Mouse (Mus musculus): Measurements from ENCODE around the gene Mfap5. TPM values are rescaled to one million over a fixed set of nuclear protein-coding genes. Genes with fewer than 3 reads are reported as not detected.
"Not testable (repeated sequence)": the region's sequence is repeated elsewhere in the genome, so short reads cannot be mapped to it uniquely, and the experiment has no call there.

Gene Mfap5
- total and polyA plus RNA-seq, 3 experiments: 20.5 to 113 (median 22.4) TPM

DNA sequence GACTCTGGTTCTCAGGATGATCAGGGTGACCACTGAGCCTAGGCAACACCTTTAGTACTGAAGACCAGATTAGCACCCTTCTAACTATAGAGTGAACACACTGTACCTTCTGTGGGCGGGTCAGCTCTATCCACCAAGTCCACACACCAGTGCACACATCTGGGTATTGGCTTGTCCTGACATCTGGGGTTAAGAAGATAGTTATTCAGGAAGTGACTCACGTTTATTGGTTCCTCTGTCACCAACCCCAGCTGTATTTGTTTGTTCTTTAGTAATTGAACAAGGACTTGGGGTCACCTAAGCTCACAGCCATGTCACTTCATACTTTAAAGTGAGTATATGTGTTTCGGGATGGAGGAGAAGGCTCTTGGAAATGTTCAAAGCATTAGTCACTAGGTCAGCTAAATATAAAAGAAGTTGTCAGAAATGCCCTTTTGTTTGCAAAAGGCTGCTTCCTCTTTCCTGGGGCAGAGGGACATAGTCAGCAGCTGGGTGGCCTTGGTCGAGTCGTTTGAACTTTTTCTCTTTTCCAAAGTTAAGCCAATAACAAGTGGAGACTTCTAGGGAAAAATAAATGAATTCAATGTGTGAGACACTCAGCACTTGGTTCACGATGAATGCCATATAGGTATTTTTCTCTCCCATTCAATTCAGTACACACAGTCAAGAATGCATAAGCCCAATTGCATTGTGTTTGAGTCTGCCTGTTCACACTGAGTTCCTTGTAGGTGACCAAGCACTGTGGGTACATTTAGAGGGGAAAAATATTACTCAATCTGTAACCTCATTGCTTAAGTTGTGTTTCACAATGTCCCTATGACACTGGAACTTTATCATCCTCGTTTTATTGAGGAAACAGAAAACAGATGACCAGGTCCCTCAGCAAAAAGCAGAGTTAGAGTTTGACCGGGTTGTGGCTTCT lies 65.3 kb downstream of the Mfap5 start:
- intact Hi-C loops (cut with DNase I): no loop called here
- H3K27ac ChIP-seq: no peak overlapping the region
- no peaks in the 10 kb centered on the region for H3K36me3 ChIP-seq (ENCODE audit: control insufficient read depth, insufficient read depth, low read length)
- TF ChIP-seq POLR2A (IDR thresholded peaks at IDR 0.05; ENCODE audit: insufficient read depth, low read depth, low read length) (no peak), EP300 (IDR thresholded peaks at IDR 0.05; ENCODE audit: insufficient read depth, low read depth, low read length) (no peak), CTCF (IDR thresholded peaks at IDR 0.05) (no peak)
- 0 out of 2 replicates have a peak, but pooled peaks cover 2% of the 10 kb centered on the region for H3K27me3 ChIP-seq (ENCODE audit: control insufficient read depth, insufficient read depth, low read length)
- 47% methylated on average over 8 of the region's 8 CpGs for WGBS
- H3K9ac ChIP-seq (ENCODE audit: low read depth, low read length): no peak overlapping the region
- no peaks in the 10 kb centered on the region for H3K79me2 ChIP-seq (replicated peaks; ENCODE audit: control insufficient read depth, insufficient read depth, low read length)
- no peak for DNase-seq
- H3K4me3 ChIP-seq: no peak overlapping the region
- H3K4me1 ChIP-seq (ENCODE audit: control insufficient read depth, insufficient read depth, low read length): no peaks in the 10 kb centered on the region; the same call in 1 of the 2 replicates

GRCm38 (mm10) chr6:122571617-122571959 lies 65.9 kb downstream of the Mfap5 start:
- DNase-seq: no peak
- TF ChIP-seq EP300 (IDR thresholded peaks at IDR 0.05; ENCODE audit: insufficient read depth, low read depth, low read length) (no peak), POLR2A (IDR thresholded peaks at IDR 0.05; ENCODE audit: insufficient read depth, low read depth, low read length) (no peak), CTCF (IDR thresholded peaks at IDR 0.05) (no peak)
- Histone ChIP-seq H3K4me1 (ENCODE audit: control insufficient read depth, insufficient read depth, low read length) (no peaks in the 10 kb centered on the region; the same call in 1 of the 2 replicates), H3K27me3 (ENCODE audit: control insufficient read depth, insufficient read depth, low read length) (0 out of 2 replicates have a peak, but pooled peaks cover 2% of the 10 kb centered on the region), H3K27ac (no peak overlapping the region), H3K4me3 (no peak overlapping the region), H3K9ac (ENCODE audit: low read depth, low read length) (no peak overlapping the region), H3K36me3 (ENCODE audit: control insufficient read depth, insufficient read depth, low read length) (no peaks in the 10 kb centered on the region), H3K79me2 (replicated peaks; ENCODE audit: control insufficient read depth, insufficient read depth, low read length) (no peaks in the 10 kb centered on the region)
- intact Hi-C loops (cut with DNase I): no loop called here
- WGBS: 31% methylated on average over 3 of the region's 3 CpGs

DNA sequence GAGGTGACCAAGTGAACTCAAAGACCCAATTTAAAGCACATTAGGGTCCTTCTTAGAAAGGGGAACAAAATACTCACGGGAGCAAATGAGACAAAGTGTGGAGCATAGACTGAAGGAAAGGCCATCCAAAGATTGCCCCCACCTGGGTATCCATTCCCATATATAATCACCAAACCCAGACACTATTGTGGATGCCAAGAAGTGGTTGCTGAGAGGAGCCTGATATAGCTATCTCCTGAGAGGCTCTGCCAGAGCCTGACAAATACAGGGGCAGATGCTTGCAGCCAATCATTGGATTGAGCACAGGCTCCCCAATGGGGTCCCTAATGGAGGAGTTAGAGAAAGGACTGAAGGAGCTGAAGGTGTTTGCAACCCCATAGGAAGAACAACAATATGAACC lies 69.4 kb downstream of the Mfap5 start:
- WGBS: 93% methylated on average over 1 of the region's 1 CpGs
- DNase-seq; intact Hi-C loops (cut with DNase I): not testable (repeated sequence)

DNA sequence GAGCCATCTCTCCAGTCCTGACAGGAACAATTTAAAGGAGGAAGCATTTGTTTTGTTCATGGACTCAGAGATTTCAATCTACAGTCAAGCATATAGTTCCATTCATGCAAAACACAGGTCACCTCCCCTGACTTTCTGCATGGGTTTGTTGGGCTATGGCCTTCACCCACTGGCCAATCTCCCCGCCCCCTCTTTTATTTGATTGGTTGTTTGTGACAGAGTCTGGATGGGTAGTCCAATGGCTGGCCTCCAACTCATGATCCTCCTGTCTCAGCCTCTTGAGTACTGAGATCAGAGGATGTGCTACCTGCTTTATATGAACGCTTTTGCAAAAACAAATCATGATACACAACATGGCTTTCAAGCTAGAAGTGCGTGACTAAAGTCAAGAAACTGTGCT lies 71.4 kb downstream of the Mfap5 start:
- no peaks in the 10 kb centered on the region for H3K4me1 ChIP-seq (ENCODE audit: control insufficient read depth, insufficient read depth, low read length)
- DNase-seq: no peak
- H3K36me3 ChIP-seq (ENCODE audit: control insufficient read depth, insufficient read depth, low read length): no peaks in the 10 kb centered on the region
- intact Hi-C loops (cut with DNase I): no loop called here
- no peak overlapping the region for H3K27ac ChIP-seq
- no peak overlapping the region for H3K9ac ChIP-seq (ENCODE audit: low read depth, low read length)
- no peak for TF ChIP-seq POLR2A (IDR thresholded peaks at IDR 0.05; ENCODE audit: insufficient read depth, low read depth, low read length)
- no peak for TF ChIP-seq CTCF (IDR thresholded peaks at IDR 0.05)
- TF ChIP-seq EP300 (IDR thresholded peaks at IDR 0.05; ENCODE audit: insufficient read depth, low read depth, low read length): no peak
- H3K79me2 ChIP-seq (replicated peaks; ENCODE audit: control insufficient read depth, insufficient read depth, low read length): no peaks in the 10 kb centered on the region
- H3K27me3 ChIP-seq (ENCODE audit: control insufficient read depth, insufficient read depth, low read length): no peaks in the 10 kb centered on the region
- 91% methylated on average over 3 of the region's 3 CpGs for WGBS
- no peak overlapping the region for H3K4me3 ChIP-seq

More for the DNA sequence above, 69.4 kb downstream of the Mfap5 start:
- H3K79me2 ChIP-seq (replicated peaks; ENCODE audit: control insufficient read depth, insufficient read depth, low read length); H3K4me1 ChIP-seq (ENCODE audit: control insufficient read depth, insufficient read depth, low read length); H3K27me3 ChIP-seq (ENCODE audit: control insufficient read depth, insufficient read depth, low read length); H3K4me3 ChIP-seq; H3K36me3 ChIP-seq (ENCODE audit: control insufficient read depth, insufficient read depth, low read length); H3K27ac ChIP-seq; H3K9ac ChIP-seq (ENCODE audit: low read depth, low read length): not testable (repeated sequence)

Other genes starting within 250 kb of the Mfap5 start
- gene Klrg1, start 223.0 kb upstream of the Mfap5 start, total RNA-seq (2021): not detected
- 0.31 TPM in 1 of 2 replicates, not detected in the other for gene Klrg1, start 223.0 kb upstream of the Mfap5 start, polyA plus RNA-seq (2012; rRNA removed)
- gene M6pr, start 197.1 kb upstream of the Mfap5 start, total RNA-seq (2021): 10 to 100 TPM; 39.8 to 43.2 TPM
- 27.6 and 49.3 TPM in 2 replicates for gene M6pr, start 197.1 kb upstream of the Mfap5 start, polyA plus RNA-seq (2012; rRNA removed)
- gene Phc1, start 165.3 kb upstream of the Mfap5 start, total RNA-seq (2021): 10 to 100 TPM; 17.3 to 22.2 TPM
- gene Phc1, start 165.3 kb upstream of the Mfap5 start, polyA plus RNA-seq (2012; rRNA removed): 11.9 and 13.4 TPM in 2 replicates
- not detected for gene Rimklb, start 7.1 kb upstream of the Mfap5 start, total RNA-seq (2021)
- gene Rimklb, start 7.1 kb upstream of the Mfap5 start, polyA plus RNA-seq (2012; rRNA removed): 0.04 and 0.12 TPM in 2 replicates
- gene Aicda, start 48.0 kb downstream of the Mfap5 start, total RNA-seq (2021): not detected
- not detected in 2 replicates for gene Aicda, start 48.0 kb downstream of the Mfap5 start, polyA plus RNA-seq (2012; rRNA removed)
- 1 to 10 TPM; 4.8 to 6.1 TPM for gene Apobec1, start 96.6 kb downstream of the Mfap5 start, total RNA-seq (2021)
- 9.8 and 17.9 TPM in 2 replicates for gene Apobec1, start 96.6 kb downstream of the Mfap5 start, polyA plus RNA-seq (2012; rRNA removed)
- not detected for gene Gdf3, start 104.2 kb downstream of the Mfap5 start, total RNA-seq (2021)
- gene Gdf3, start 104.2 kb downstream of the Mfap5 start, polyA plus RNA-seq (2012; rRNA removed): not detected in 2 replicates
- not detected for gene Dppa3, start 120.6 kb downstream of the Mfap5 start, total RNA-seq (2021)
- not detected in 2 replicates for gene Dppa3, start 120.6 kb downstream of the Mfap5 start, polyA plus RNA-seq (2012; rRNA removed)
- not detected for gene Nanog, start 201.6 kb downstream of the Mfap5 start, total RNA-seq (2021)
- gene Nanog, start 201.6 kb downstream of the Mfap5 start, polyA plus RNA-seq (2012; rRNA removed): not detected in 2 replicates

All from heart, adult 2 months (tissue).